Mouse (Mus musculus) cerebellum, adult 11 months (tissue): Measurements from ENCODE around the gene Syce1.
"Not testable (repeated sequence)": the region's sequence is repeated elsewhere in the genome, so short reads cannot be mapped to it uniquely, and the experiment has no call there.

Experiments used
- DNase-seq: peaks from one replicate; pipeline ENCODE4 v3.0.0; 2022

The Syce1 gene

DNA sequence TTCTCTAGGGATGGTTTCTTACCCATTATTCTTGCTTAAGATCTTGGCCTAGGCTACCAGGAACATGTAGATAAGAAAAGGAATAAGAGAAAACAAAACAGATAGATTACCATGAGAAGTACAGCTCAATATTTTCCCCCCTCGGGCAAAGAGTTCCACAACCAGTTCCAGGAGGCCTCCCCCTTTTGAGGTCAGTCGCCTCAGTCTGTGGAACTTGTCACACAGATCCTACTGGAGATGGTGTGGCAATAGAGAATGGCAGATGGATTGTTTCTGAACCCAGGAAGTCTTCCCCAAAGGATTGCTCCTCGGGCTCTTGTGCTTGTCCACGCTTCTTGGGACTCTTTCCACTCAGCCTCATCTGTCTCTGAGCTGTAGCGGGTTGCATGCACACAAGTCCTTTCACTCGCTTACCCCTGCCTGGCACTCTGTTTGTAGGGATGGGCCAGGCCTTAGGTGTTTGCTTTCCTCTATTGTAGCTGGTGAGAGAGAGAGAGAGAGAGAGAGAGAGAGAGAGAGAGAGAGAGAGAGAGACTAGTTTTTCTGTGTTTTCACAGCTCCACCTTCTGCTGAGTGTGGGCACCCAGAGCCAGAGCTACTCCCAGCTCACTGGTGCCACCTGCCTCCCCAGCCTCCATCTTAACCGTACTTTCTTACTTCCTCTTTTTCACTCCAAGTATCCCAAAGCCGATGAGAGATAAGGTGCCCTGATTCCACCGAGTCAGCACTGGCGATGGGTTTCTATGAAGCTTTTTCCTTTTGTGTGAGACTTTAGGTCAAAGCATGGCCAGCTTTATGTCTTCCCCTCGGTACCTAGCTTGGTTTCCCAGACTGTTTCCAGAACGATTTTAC is 21.5 kb downstream of the Syce1 start:
- no peak for DNase-seq

DNA sequence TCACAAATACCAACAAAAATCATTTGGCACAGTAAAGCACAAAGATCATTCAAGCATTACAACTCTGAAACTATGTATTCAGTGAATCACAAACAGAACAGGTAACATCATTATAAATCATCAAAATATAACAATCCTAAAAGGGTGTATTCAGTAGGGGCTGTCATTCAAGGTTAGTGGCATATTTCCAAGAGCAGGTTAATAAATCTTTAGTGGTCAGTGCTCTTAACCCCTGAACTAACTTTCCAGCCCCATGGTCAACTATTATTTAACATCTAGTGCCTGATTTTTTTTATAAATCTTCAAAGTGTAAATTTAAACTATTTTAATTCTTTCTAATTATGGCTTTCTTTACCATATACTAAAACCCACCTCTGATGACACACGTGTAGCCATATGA is 22.3 kb downstream of the Syce1 start:
- DNase-seq = not testable (repeated sequence)

DNA sequence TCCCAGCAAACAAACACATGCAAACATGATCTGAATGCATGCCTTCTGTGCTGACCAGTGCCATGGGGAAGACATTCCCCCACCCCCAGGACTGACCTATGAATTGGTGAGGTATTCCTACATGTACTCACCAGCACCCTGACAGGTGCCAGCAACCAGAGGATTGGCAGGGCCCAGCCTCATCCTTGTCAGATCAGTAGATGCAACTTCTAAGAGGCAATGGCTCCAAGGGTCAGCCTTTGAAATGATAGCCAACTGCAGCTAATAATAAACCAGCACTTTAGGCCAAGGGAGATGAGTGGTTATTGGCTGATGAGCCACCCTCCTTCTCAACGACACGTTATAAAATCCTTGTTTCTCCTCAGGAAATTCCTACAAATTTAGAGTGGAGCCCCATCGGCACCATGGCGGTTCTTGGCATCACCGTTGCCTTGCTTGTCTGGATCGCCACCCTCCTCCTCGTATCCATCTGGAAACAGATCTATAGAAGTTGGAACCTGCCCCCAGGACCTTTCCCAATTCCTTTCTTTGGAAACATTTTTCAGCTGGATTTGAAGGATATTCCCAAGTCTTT is 24.1 kb downstream of the Syce1 start, which contains the start of gene Cyp2e1:
Gene Cyp2e1, plus strand, starts transcription at position 293 of the 574 bp plus-strand sequence.
- DNase-seq = no peak

DNA sequence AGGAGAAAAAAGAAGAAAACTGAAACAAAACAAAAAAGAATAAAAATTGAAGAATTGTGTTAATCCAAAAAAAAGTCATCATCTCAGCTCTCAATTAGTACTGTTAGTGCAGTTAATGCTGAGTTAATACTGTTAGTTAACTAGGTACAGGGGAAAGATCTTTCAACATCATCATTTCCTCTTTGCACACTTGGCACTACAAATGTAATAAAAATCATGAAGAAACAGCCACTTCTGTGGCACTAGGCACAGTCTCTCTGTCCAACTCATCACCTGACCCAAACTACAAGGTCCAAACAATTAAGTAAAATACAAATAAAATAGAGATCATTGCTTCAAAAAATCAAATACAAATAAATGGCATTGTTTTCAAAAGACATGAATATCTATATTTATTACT is 27.0 kb downstream of the Syce1 start:
- no peak for DNase-seq

DNA sequence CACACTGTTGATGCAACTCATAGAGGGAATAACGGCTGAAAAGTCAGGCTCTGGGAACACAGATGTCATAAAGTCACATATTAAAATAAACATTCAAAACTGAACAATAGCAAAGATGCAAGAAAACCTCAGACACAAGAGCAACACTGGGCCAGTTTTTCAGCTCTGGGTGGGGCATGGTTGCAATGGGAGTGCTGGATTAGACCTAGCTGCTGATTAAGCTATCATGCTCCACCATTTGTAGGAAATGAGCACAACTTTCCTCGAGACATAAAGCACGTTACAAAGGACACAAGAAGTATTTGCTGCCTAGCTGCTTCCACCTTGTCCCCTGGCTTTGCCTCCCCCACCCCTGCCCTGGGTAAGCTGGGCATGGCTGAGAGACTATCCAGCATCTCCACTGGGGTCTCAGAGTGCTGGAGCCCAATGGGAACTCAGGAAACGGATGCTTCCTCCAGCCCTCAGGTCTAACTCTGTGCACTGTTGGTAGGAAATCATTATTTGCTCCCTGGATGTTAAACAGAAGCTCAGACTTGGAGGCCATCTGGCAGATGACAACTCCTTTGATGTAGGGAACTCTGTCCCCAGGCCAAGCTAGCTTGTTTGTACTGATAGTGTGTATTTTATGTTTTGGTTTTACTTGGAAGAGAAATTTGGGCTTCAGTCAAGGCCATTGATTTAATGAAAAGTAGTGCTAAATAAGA is 31.3 kb downstream of the Syce1 start:
- no peak for DNase-seq

DNA sequence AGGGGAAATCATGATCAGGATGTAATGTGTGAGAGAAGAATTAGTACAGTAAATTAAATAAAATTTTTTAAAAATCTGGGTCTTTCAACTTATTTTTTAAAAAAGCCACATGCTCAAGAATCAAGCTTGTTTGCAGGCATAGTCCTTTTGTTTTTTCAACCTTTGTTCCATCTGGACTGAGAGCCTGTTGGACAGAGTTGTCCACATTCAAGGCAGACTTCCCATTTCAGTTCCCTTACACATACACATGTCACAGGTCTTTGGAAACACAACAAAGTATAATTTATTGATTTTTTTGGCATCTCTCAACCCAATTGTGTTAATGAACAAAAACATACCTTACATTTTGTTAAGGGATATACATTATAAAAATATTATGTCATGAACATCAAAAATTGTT is 33.1 kb downstream of the Syce1 start:
- DNase-seq = no peak

DNA sequence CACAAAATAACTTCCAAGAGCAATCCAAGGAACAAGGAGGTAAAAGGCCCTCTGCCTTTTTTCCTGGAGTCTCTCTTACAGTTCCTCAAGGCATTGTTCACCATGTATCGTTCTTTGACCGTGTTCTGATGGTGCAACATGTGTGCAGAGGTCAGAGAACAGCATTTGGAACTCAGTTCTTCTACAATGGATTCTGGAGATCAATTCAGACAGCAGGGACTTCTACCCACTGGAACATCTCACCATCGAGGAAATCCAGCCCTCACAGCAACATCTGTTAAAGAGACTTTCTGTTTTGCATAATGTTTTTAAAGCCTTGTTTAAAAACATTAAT is 38.9 kb downstream of the Syce1 start:
- no peak for DNase-seq

DNA sequence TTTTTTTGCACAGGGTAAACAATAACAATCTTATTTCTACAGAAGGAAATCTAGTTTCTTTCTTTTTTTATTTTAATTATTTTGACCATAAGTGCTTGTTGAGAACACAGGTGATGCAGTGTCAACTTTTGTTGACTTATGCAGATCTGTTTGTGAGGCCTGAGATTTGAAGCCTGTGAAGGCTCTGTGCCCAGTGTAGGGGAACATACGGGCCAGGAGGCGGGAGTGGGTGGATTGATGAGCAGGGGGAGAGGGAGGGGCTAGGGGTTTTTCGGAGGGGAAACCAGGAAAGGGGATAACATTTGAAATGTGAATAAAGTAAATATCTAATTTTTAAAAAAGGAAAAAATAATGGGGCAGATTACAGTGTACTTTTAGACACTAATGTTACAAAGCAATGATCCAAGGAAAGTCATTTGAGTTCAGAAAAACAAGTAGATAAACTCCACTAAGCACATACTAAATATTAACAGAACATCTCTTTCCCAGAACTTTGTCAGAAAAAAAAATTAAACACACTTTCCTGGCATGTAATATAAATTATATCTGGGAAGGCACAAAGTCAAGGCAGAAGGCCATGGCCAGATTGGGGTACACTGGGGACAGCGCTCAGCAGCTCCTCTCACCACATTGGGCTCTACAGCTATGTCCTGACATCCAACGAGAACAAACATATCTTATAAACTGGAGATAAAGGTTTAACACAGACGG is 39.4 kb downstream of the Syce1 start:
- no peak for DNase-seq

DNA sequence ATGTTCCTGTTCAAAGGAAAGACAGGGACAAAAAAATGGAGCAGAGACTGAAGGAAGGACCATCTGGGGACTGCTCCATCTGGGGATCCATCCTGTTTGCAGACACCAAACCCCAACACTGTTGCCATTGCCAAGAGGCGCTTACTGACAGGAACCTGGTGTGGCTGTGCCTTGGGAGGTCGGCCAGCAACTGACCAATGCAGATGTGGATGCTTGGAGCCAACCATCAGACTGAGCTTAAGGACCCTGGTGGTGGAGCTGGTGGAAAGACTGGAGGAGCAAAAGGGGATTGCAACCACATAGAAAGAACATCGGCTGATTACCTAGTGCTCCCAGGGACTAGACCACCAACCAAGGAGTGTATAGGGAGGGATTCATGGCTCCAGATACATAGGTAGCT is 40.2 kb downstream of the Syce1 start:
- DNase-seq = no peak

DNA sequence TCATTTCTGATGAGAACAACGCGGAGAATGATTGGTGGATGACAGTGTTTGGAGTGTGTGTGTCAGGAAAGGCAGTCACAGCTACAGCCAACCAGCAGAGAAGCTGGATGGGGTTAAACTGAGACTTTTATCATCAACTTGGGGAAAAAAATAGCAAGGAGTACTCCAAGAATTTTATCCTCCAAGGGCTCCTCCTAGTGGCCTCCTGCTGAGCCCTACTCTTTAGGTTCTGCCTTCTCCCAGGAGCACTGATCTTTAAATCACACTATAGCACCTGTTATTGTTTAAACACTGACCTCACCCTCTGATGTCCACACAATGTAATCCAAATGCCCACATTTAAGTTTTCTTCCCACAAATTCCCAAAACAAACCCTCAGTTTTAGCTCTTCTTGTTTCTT is 54.5 kb downstream of the Syce1 start:
- no peak for DNase-seq
